Mouse (Mus musculus) frontal cortex, adult (tissue): ENCODE data around the gene Trip6.

ENCODE experiments used
- ATAC-seq: cut with Nextera tagmentation; 2 replicates; pipeline ENCODE4 v1.9.2; 2017; ENCODE audit warnings: mild to moderate bottlenecking, moderate library complexity, mixed read lengths; ENCODE audit not compliant: low TSS enrichment

Gene Trip6

GRCm38 (mm10) chr5:137314193-137315083, at the start of gene Trip6:
Gene Trip6 (minus strand): TSS chr5:137314404.
- peak; percentile 76 for ATAC-seq

GRCm38 (mm10) chr5:137358382-137358781, 44.2 kb upstream of the Trip6 start:
- no peak for ATAC-seq

- no peak for ATAC-seq
Measured at GRCm38 (mm10) chr5:137354091-137354490, 39.9 kb upstream of the Trip6 start.

DNA sequence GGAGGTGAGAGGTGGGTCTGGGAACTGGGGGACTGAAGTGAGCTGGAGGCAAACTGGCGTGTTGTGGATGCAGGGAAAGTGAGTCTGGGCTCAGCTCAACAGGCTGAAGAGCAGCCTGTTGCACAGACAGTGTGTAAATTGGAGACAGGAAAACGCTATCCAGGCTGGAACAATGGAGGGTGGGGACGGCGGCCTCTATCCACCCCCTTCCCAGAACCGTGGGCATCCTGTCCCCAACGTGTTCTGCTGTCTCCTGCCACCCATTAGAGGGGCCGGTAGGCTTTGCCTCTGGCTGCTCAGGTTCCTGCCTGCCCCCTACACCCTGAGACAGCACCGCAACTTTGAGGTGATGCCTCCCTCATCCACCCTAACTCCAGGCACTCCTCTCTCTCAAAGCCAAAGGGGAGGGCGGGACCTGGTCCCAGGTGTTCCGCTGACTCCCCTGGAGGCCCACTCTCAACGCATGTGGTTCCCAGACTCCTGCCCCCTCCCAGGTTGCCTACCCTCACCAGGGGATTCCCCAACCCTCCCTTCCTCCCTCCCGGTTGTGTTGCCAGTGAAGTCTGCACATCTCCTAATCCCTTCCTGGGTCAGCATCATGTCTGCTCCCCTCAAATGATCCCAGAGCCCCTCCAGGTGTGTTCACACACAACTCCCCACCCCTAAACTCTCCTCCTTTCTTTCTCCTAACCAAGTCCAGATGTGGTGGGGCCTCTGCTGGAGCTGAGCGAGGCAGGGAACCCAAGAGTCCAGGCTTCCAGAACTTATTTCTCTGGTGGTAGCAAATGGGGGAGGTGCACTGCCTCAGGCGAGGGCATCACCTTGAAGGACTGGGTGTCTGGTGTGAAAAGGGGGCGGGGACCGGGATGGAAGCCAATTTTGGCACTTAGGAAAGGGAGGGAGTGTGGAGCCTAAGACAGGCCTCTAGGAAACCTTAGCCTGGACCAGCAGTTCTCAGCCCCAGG, 38.1 kb upstream of the Trip6 start:
- no peak for ATAC-seq

DNA sequence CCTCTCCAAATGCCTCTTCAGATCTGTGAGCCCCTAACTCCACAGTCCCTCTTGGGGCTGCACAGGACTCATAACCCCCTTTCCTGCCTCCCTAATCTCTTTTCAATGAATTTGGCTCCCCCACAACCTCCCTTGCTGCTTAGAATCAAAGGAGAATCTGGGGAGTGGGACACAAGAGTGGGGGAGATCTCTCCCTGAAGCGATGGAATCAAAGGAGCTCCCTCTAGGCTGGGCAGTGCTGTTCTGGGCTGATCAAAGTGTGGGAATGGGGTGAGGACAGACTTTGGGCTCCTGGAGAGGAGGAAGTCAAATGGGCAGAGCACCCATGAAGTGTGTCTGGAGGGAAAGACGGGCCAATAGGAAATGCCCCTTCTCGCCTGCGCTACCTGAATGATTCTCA, 37.2 kb upstream of the Trip6 start:
- no peak for ATAC-seq

DNA sequence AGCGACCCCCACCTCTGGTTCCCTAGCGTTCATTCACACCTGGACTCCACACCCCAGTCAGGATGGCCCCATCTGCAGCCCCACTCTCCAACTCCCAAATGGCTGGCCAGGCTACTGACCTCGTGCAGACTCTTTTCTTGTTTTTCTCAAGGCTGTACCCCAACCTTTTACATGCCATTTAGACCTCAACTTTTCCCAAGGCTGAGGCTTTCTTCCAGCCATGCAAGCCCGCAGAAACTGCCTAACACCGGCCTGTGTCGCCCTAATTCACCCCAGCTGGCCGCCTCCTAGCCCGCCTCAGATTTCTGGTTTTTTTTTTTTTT, 36.8 kb upstream of the Trip6 start:
- ATAC-seq: no peak

DNA sequence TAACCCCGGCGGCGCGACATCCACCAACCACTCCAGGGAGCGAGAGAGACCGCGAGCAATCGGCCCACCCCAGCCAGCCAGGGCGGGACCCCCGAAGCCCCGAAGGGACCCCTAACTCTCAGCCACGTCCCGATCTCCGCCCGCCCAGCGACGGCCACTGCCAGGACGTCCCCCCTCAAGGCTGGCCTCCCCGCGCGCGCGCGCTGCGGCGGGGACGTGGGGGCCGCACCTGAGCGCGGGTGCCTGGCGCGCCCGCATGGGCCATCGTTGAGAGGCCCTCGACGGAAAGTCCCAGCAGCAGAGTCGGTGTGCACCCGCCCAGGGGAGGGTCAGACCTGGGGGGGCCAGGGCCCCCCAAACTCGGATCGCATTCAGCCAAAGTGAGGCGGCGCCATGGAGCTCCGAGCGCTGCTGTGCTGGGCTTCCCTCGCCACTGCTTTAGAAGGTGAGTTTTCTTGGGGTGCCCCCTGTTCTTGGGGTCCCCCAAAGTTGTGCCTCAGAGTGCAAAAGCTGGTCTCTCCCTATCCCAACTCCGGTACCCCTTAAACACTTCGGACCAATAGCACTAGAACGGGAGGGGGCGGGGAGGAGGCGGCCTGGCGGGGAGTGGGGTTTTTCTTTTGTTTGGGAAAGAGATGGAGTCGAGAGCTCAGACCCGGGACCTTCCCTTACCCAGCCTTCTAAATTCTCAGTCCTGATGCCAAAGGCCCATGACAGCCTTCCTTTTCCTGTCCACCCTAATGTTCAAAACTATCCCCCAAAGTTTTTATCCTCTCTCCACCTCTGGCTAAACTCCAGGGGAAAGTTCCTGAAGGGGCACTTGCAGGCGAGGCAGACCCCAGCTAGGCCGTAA, 36.2 kb upstream of the Trip6 start:
- no peak for ATAC-seq

DNA sequence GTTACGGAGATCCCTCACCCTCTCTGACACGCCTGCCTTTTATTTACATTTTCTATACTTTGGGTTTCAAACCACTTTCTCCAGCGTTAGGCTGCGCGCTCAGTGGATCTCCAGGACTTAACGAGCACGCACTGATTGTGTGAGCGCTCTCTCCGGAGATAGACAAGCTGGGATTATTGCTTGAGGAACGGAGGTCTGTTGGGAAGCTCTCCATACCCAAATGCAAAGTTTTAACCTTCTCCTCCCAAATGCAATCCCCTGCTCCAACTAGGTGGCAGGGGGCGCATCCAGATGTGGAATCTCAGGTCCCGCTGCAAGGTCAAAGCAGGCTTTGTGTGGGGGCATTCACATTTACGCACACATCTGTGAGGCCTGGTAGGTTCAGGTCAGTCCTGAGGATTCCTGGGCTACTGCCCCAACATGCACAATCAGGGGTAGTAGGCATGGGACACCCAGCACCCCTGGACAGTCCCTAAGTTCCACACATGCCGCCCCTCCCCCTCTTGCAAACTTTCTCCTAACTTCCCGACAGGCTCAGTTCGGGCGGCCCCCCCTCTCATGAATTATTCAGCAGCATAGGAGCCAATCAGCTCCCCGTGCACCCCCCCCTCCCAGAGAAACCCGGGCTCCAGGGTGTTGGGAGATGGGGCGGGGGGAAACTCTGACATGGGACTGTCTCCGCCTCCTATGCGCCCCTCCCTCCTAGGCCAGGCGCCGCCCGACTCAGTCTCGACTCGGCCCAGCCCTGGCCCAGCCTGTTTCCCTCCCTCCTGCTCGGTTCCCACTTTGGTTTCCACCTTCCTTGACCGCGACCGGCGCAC, 35.4 kb upstream of the Trip6 start, which contains the start of gene Ephb4:
Ephb4 (plus strand) TSS at position 726 of the 821 bp plus-strand sequence.
- peak; percentile 52; the same call in 1 of the 2 replicates for ATAC-seq

GRCm38 (mm10) chr5:137348482-137349383, 34.5 kb upstream of the Trip6 start:
- ATAC-seq: no peak

GRCm38 (mm10) chr5:137347856-137348255, 33.7 kb upstream of the Trip6 start:
- ATAC-seq: no peak

DNA sequence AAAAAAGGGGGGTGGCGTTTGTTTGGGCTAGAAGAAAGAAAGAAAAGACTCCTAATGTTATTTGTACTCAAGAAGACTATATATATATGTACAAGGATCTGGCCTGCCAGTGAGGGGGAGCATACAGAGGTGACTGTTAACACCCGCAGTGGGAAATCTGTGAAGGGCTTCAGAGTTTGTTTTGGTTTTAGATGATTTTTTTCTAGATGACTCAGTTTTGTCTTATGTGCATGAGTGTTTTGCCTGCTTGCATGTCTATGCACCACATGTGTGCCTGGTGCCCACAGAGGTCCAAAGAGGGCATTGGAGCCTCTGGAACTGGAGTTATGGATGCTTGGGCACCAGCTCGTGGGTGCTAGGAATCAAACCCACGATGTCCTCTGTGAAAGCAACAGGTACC, 32.8 kb upstream of the Trip6 start:
- ATAC-seq: no peak

GRCm38 (mm10) chr5:137346388-137346787, 32.2 kb upstream of the Trip6 start:
- ATAC-seq: no peak

- ATAC-seq: no peak
Measured at GRCm38 (mm10) chr5:137345821-137346220, 31.6 kb upstream of the Trip6 start.

DNA sequence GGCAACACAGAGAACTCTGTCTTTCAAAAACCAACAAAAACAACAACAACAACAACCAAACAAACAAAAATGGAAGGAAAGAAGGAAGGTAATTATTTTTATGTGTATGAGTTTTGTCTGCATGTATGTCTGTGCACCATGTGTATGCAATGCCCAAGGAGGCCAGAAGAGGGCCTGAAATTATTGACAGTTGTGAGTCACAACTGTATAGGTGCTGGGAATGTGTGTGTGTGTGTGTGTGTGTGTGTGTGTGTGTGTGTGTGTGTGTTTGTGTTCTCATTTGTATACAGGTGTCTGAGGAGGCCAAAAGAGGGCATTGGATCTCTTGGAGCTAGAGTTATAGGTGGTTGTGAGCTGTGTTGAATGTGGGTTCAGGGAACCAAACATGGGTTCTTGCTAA, 29.7 kb upstream of the Trip6 start:
- ATAC-seq: no peak

DNA sequence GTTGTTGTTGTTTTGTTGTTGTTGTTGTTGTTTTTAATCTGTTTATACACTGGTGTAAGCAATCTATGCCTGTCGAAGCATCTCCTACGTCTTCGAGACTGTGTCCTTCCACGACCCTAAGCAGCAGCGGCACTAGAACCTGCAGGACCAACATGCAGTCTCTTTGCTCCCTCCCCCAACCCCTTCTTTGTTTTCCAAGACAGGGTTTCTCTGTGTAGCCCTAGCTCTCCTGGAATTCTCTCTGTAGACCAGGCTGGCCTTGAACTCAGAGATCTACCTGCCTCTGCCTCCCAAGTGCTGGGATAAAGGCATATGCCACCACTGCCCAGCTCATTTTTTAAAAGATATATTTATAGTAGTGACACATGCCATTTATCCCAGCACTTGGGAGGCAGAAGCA, 29.2 kb upstream of the Trip6 start:
- no peak for ATAC-seq

DNA sequence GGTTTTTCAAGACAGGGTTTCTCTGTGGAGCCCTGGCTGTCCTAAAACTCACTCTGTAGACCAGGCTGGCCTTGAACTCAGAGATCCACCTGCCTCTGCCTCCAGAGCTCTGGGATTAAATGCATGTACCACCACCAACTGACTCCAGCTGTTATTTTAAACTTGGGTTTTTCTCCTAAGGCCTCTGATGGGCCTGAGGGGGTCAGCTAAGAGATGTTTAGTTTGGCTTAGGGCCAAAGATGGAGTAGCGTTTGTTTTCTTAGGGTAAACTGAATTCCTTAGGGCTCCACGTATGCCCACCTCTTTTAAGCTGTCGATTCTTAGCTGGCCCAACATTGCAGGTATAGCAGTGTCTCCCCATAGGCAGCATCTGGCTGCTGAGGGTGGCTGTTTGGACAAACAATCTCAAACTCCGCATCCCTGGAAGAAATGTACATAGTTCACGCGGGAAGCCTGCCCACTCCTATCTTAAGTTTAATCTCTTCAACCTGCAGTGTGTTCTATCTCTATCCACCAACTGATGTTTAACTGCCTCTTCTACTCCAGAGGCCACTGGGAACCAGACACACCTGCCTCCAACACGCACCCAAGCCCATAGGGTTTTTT, 28.3 kb upstream of the Trip6 start:
- no peak for ATAC-seq

GRCm38 (mm10) chr5:137340222-137340621, 26.0 kb upstream of the Trip6 start:
- ATAC-seq: no peak

GRCm38 (mm10) chr5:137339290-137339979, 25.2 kb upstream of the Trip6 start:
- ATAC-seq: peak; percentile 32; the same call in 1 of the 2 replicates
